Mouse (Mus musculus) MEL (cell line): ENCODE measurements around the gene Josd1. TPM values are rescaled to one million over a fixed set of nuclear protein-coding genes. Genes with fewer than 3 reads are reported as not detected.

ENCODE experiments used
- DNase-seq: peaks from one replicate; pipeline ENCODE4 v3.0.0; 2011; ENCODE audit warnings: low read depth, low spot score
- H3K27ac ChIP-seq: 2 replicates; pipeline ENCODE4 v1.5.1; 2012; ENCODE audit warnings: low read depth, mild to moderate bottlenecking, control low read depth, low read length, moderate library complexity; ENCODE audit not compliant: control insufficient read depth
- H3K27me3 ChIP-seq, 2 experiments: fragments of 150-350 bp in 1 of 2; sonication (generic) in 1 of 2; 2 replicates each; pipeline ENCODE4 v1.6.1; 2012; ENCODE audit warnings: low read length in 2 of 2, mild to moderate bottlenecking in 2 of 2, improper control_type of control experiment in 1 of 2, moderate library complexity in 1 of 2; ENCODE audit not compliant: insufficient read depth in 2 of 2, control insufficient read depth in 1 of 2
- H3K36me3 ChIP-seq, 2 experiments: 2 replicates each; pipeline ENCODE4 v1.6.1; 2012 to 2014; ENCODE audit warnings: low read length in 2 of 2, improper control_type of control experiment in 1 of 2, inconsistent platforms in 1 of 2, mild to moderate bottlenecking in 1 of 2; ENCODE audit not compliant: insufficient read depth in 2 of 2, control insufficient read depth in 1 of 2
- H3K4me1 ChIP-seq, 2 experiments: fragments of 150-350 bp in 1 of 2; sonication (generic) in 1 of 2; 2 replicates each; pipeline ENCODE4 v1.6.1; 2012; ENCODE audit warnings: low read length in 2 of 2, improper control_type of control experiment in 1 of 2, mild to moderate bottlenecking in 1 of 2; ENCODE audit not compliant: insufficient read depth in 2 of 2, control insufficient read depth in 1 of 2
- H3K4me3 ChIP-seq, 2 experiments: fragments of 150-350 bp in 1 of 2; sonication (generic) in 1 of 2; 2 replicates each; pipeline ENCODE4 v1.5.1; 2012; ENCODE audit warnings: low read depth in 2 of 2, low read length in 2 of 2, mild to moderate bottlenecking in 2 of 2, moderate library complexity in 2 of 2, control low read depth in 1 of 2, improper control_type of control experiment in 1 of 2; ENCODE audit not compliant: control insufficient read depth in 1 of 2, insufficient read depth in 1 of 2
- H3K79me2 ChIP-seq: 2 replicates; pipeline ENCODE4 v1.6.1; 2012; ENCODE audit warnings: mild to moderate bottlenecking, low read length, moderate library complexity; ENCODE audit not compliant: control insufficient read depth, poor library complexity, insufficient read depth
- H3K9ac ChIP-seq: 2 replicates; pipeline ENCODE4 v1.6.1; 2012; ENCODE audit warnings: low read depth, mild to moderate bottlenecking, control low read depth, low read length, moderate library complexity; ENCODE audit not compliant: control insufficient read depth, poor library complexity, severe bottlenecking
- H3K9me3 ChIP-seq: fragments of 150-350 bp; sonication (generic); replicated peaks from 2 replicates; pipeline ENCODE4 v1.6.1; 2012; ENCODE audit warnings: mild to moderate bottlenecking, low read length, improper control_type of control experiment, moderate library complexity; ENCODE audit not compliant: insufficient read depth
- CHD1 ChIP-seq: IDR thresholded peaks from 2 replicates; pipeline ENCODE4 v1.6.1; 2012; ENCODE audit warnings: low read depth, mild to moderate bottlenecking, inconsistent platforms, low read length, improper control_type of control experiment
- CHD2 ChIP-seq: IDR thresholded peaks from 2 replicates; pipeline ENCODE4 v1.6.1; 2011; ENCODE audit warnings: low read length, improper control_type of control experiment
- CTCF ChIP-seq, 3 experiments: IDR thresholded peaks in 2 of 3; conservative IDR thresholded peaks in 1 of 3; 2 replicates each; pipeline ENCODE4 v1.5.1; 2011 to 2012; ENCODE audit warnings: low read length in 3 of 3, low read depth in 2 of 3, mild to moderate bottlenecking in 2 of 3, improper control_type of control experiment in 1 of 3, inconsistent platforms in 1 of 3, mixed read lengths in 1 of 3, moderate library complexity in 1 of 3; ENCODE audit not compliant: control insufficient read depth in 1 of 3, insufficient read depth in 1 of 3, poor library complexity in 1 of 3, severe bottlenecking in 1 of 3
- EP300 ChIP-seq, 2 experiments: IDR thresholded peaks; 2 replicates each; pipeline ENCODE4 v1.6.1; 2011; ENCODE audit warnings: improper control_type of control experiment in 2 of 2, low read length in 2 of 2, low read depth in 1 of 2, mild to moderate bottlenecking in 1 of 2
- ETS1 ChIP-seq: IDR thresholded peaks from 2 replicates; pipeline ENCODE4 v1.6.1; 2012; ENCODE audit warnings: low read depth, mild to moderate bottlenecking, inconsistent platforms, low read length, improper control_type of control experiment, moderate library complexity
- GABPA ChIP-seq: IDR thresholded peaks from 2 replicates; pipeline ENCODE4 v1.6.1; 2012; ENCODE audit warnings: low read depth, mild to moderate bottlenecking, inconsistent platforms, low read length, improper control_type of control experiment, moderate library complexity
- GATA1 ChIP-seq: IDR thresholded peaks from 2 replicates; pipeline ENCODE4 v1.6.1; 2011; ENCODE audit warnings: low read depth, low read length, improper control_type of control experiment
- HCFC1 ChIP-seq: IDR thresholded peaks from 2 replicates; pipeline ENCODE4 v1.6.1; 2012; ENCODE audit warnings: low read depth, mild to moderate bottlenecking, inconsistent platforms, low read length, improper control_type of control experiment, moderate library complexity
- JUND ChIP-seq: IDR thresholded peaks from 2 replicates; pipeline ENCODE4 v1.6.1; 2011; ENCODE audit warnings: low read depth, mild to moderate bottlenecking, improper control_type of control experiment, low read length
- MAFK ChIP-seq: IDR thresholded peaks from 2 replicates; pipeline ENCODE4 v1.6.1; 2011; ENCODE audit warnings: low read depth, mild to moderate bottlenecking, low read length, improper control_type of control experiment, borderline replicate concordance
- MEF2A ChIP-seq: IDR thresholded peaks from 2 replicates; pipeline ENCODE4 v1.6.1; 2014; ENCODE audit warnings: low read depth, mild to moderate bottlenecking, inconsistent platforms, low read length, improper control_type of control experiment; ENCODE audit not compliant: poor library complexity, insufficient replicate concordance, severe bottlenecking; ENCODE audit errors: extremely low read depth
- MYC ChIP-seq: IDR thresholded peaks from 2 replicates; pipeline ENCODE4 v1.6.1; 2011; ENCODE audit warnings: low read depth, mild to moderate bottlenecking, low read length, improper control_type of control experiment, moderate library complexity
- NRF1 ChIP-seq: IDR thresholded peaks from 2 replicates; pipeline ENCODE4 v1.6.1; 2014; ENCODE audit warnings: low read depth, mild to moderate bottlenecking, inconsistent platforms, low read length, improper control_type of control experiment, moderate library complexity; ENCODE audit not compliant: poor library complexity, insufficient read depth, severe bottlenecking
- POLR2AphosphoS5 ChIP-seq: IDR thresholded peaks from 2 replicates; pipeline ENCODE4 v1.6.1; 2012; ENCODE audit warnings: low read depth, borderline replicate concordance, mild to moderate bottlenecking, inconsistent platforms, low read length, moderate library complexity, mixed read lengths
- RAD21 ChIP-seq: IDR thresholded peaks from 2 replicates; pipeline ENCODE4 v1.6.1; 2011; ENCODE audit warnings: mild to moderate bottlenecking, low read depth, low read length, improper control_type of control experiment
- RCOR1 ChIP-seq: IDR thresholded peaks from 2 replicates; pipeline ENCODE4 v1.6.1; 2012; ENCODE audit warnings: low read depth, mild to moderate bottlenecking, inconsistent platforms, low read length, improper control_type of control experiment
- SIN3A ChIP-seq: IDR thresholded peaks from 2 replicates; pipeline ENCODE4 v1.6.1; 2012; ENCODE audit warnings: low read length, improper control_type of control experiment, inconsistent platforms
- TAL1 ChIP-seq: IDR thresholded peaks from 2 replicates; pipeline ENCODE4 v1.6.1; 2012; ENCODE audit warnings: mild to moderate bottlenecking, inconsistent platforms, low read length, moderate library complexity, mixed read lengths
- TBP ChIP-seq: IDR thresholded peaks from 2 replicates; pipeline ENCODE4 v1.8.0; 2011; ENCODE audit warnings: low read depth, low read length, improper control_type of control experiment
- UBTF ChIP-seq: IDR thresholded peaks from 2 replicates; pipeline ENCODE4 v1.6.1; 2012; ENCODE audit warnings: low read depth, mild to moderate bottlenecking, inconsistent platforms, low read length, improper control_type of control experiment, moderate library complexity, borderline replicate concordance; ENCODE audit not compliant: insufficient read depth
- ZMIZ1 ChIP-seq: IDR thresholded peaks from 2 replicates; pipeline ENCODE4 v1.6.1; 2012; ENCODE audit warnings: low read depth, mild to moderate bottlenecking, inconsistent platforms, low read length, improper control_type of control experiment, moderate library complexity
- polyA plus RNA-seq, 2 experiments: library from polyadenylated mRNA; stranded (reverse) in 1 of 2; unstranded in 1 of 2; fragments of >175 nt in 1 of 2; fragments of >200 nt in 1 of 2; gene quantifications; 2 replicates each; pipeline versions ENCODE4 v1.2.1 to v1.2.4; 2012; ENCODE audit warnings: low replicate concordance in 2 of 2, low read depth in 1 of 2; ENCODE audit not compliant: insufficient read length in 2 of 2, insufficient read depth in 1 of 2, missing spikeins in 1 of 2
- total RNA-seq: library from RNA; depleted of rRNA; stranded (reverse); fragments of 300-350 nt; gene quantifications from 2 replicates; pipeline ENCODE4 v1.2.3, GENCODE M21; 2012

Josd1 gene
- total and polyA plus RNA-seq, 3 experiments = 46.5 to 47.2 TPM; not detected in 1

DNA sequence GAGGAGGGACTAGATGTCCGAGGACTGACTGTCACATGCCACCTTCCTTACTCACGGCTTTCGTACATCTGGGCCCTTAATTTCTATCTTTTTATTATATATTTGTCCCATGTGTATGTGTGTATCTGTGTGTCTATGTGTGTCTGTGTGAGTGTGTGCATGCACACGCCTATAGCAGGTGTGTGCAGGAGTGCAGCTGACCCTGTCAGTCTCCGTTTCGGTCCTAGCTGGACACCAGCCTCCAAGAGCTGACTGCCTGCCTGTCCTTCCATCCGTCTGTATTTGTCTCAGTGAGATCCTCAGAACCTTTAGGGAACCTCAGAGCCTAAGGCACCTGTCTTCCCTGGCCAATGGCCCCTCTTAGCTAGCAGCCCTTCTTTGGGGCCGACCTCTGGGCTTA, 32.5 kb upstream of the Josd1 start:
- Histone ChIP-seq H3K36me3 (peaks cover 0 to 1% of the 10 kb centered on the region in 2 experiments; a peak in 1 of 4 replicates), H3K9me3 (no peaks in the 10 kb centered on the region), H3K4me1 (no peaks in the 10 kb centered on the region), H3K4me3 (no peak overlapping the region), H3K9ac (no peak overlapping the region), H3K27ac (no peak overlapping the region), H3K27me3 (no peaks in the 10 kb centered on the region), H3K79me2 (no peaks in the 10 kb centered on the region)
- no peak for TF ChIP-seq CHD2
- no peak for TF ChIP-seq JUND
- TF ChIP-seq EP300 (IDR thresholded peaks at IDR 0.05; ENCODE audit: low read depth in 1 of 2, low read length in 2 of 2) = no peak
- DNase-seq = no peak

- Histone ChIP-seq H3K4me1 (no peaks in the 10 kb centered on the region), H3K27ac (no peak overlapping the region), H3K36me3 (peaks cover 0 to 4% of the 10 kb centered on the region in 2 experiments; a peak in 1 of 4 replicates), H3K9ac (no peak overlapping the region), H3K79me2 (no peaks in the 10 kb centered on the region), H3K27me3 (no peaks in the 10 kb centered on the region), H3K9me3 (no peaks in the 10 kb centered on the region), H3K4me3 (no peak overlapping the region)
- TF ChIP-seq ZMIZ1 = no peak
- TF ChIP-seq JUND = no peak
- no peak for TF ChIP-seq MYC
- no peak for TF ChIP-seq RAD21
- no peak for TF ChIP-seq ETS1
- TF ChIP-seq TAL1 = no peak
- no peak for DNase-seq
These were observed 29.0 kb upstream of the Josd1 start for GRCm38 (mm10) chr15:79716710-79717109.

GRCm38 (mm10) chr15:79715646-79716045, 27.9 kb upstream of the Josd1 start:
- H3K9ac ChIP-seq = no peak overlapping the region
- DNase-seq = no peak
- no peaks in the 10 kb centered on the region for H3K4me1 ChIP-seq
- TF ChIP-seq CTCF (IDR thresholded peaks at IDR 0.05 in 2 of 3, conservative IDR thresholded peaks at IDR 0.05 in 1 of 3; ENCODE audit: control insufficient read depth in 1 of 3, insufficient read depth in 1 of 3, low read depth in 2 of 3, low read length in 3 of 3, poor library complexity in 1 of 3, severe bottlenecking in 1 of 3) (no peak), GABPA (no peak), RCOR1 (no peak), GATA1 (no peak), JUND (no peak), MEF2A (no peak), NRF1 (no peak), TBP (no peak), UBTF (no peak), HCFC1 (no peak), CHD1 (no peak), MAFK (no peak), POLR2AphosphoS5 (no peak), RAD21 (no peak), SIN3A (no peak), TAL1 (no peak)
- H3K27me3 ChIP-seq = no peaks in the 10 kb centered on the region
- H3K9me3 ChIP-seq = no peaks in the 10 kb centered on the region
- H3K36me3 ChIP-seq = peaks cover 0 to 4% of the 10 kb centered on the region in 2 experiments; a peak in 1 of 4 replicates
- H3K27ac ChIP-seq = no peak overlapping the region
- no peak overlapping the region for H3K4me3 ChIP-seq
- no peaks in the 10 kb centered on the region for H3K79me2 ChIP-seq
